Mouse (Mus musculus): ENCODE measurements around the gene Diras2. TPM values are rescaled to one million over a fixed set of nuclear protein-coding genes. Genes with fewer than 3 reads are reported as not detected.

Diras2 gene
- not detected in 2 replicates for polyA plus RNA-seq (2012; ENCODE audit: insufficient read depth, insufficient read length, low replicate concordance, missing spikeins)

DNA sequence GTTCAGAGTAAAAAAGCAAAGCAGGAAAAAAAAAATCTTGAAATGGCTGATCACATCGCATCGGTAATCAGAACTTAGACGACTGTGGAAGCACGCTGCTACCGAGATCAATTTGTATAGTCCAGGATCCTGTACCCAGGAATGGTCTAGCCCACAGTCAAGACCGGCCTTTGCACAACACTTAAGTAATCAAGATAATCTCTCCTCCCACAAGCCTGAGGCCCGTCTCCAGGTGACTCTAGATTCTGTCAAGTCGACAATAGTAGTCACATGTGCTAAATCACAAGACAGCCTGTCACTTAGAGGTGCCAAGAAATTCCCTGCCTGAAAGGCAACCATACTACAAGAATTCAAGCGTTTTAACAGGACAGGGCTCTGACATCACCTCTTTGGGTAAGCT, at the start of gene Diras2:
Diras2 (minus strand) TSS at position 159 of the 400 bp plus-strand sequence.
- peaks cover 11% of the 10 kb centered on the region for H3K4me1 ChIP-seq (ENCODE audit: control insufficient read depth, insufficient read depth, low read length)
- 56% methylated on average over 9 of the region's 9 CpGs for WGBS
- 0 out of 2 replicates have a peak within 1 kb of the TSS, but pooled peaks have one; percentile 34 for H3K27ac ChIP-seq (ENCODE audit: insufficient read depth, low read depth, low read length)
- H3K4me3 ChIP-seq (ENCODE audit: insufficient read depth, low read depth, low read length), result peak within 1 kb of the TSS; percentile 78
- no peak for TF ChIP-seq POLR2A (IDR thresholded peaks at IDR 0.05; ENCODE audit: insufficient read depth, low read depth, low read length)
- TF ChIP-seq CTCF (IDR thresholded peaks at IDR 0.05; ENCODE audit: insufficient read depth, low read depth, low read length), result no peak

DNA sequence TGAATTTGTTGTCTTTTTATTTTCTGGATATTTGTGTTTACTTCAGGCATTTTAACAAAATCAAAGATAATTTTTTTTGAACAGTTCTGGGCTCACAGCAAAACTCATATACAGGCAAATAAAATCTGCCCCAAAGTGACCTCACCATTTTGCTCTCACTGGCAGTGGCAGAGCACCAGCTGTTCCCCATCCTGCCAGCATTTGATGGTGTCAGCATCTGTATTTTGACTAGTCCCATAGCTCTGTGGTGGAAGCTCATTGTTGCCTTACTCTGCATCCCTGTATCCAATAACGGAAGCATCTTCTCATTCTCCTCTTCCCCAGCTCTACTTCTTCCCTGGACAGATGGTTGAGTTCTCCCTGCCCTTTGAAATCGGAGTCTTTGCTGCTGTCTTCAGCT, 47.7 kb upstream of the Diras2 start:
- Histone ChIP-seq H3K4me1 (ENCODE audit: control insufficient read depth, insufficient read depth, low read length) (peaks cover 15% of the 10 kb centered on the region; the same call in 1 of the 2 replicates), H3K4me3 (ENCODE audit: insufficient read depth, low read depth, low read length) (no peak overlapping the region), H3K27ac (ENCODE audit: insufficient read depth, low read depth, low read length) (no peak overlapping the region)
- TF ChIP-seq POLR2A (IDR thresholded peaks at IDR 0.05; ENCODE audit: insufficient read depth, low read depth, low read length), result no peak
- no peak for TF ChIP-seq CTCF (IDR thresholded peaks at IDR 0.05; ENCODE audit: insufficient read depth, low read depth, low read length)
- WGBS, result 86% methylated on average over 2 of the region's 2 CpGs

DNA sequence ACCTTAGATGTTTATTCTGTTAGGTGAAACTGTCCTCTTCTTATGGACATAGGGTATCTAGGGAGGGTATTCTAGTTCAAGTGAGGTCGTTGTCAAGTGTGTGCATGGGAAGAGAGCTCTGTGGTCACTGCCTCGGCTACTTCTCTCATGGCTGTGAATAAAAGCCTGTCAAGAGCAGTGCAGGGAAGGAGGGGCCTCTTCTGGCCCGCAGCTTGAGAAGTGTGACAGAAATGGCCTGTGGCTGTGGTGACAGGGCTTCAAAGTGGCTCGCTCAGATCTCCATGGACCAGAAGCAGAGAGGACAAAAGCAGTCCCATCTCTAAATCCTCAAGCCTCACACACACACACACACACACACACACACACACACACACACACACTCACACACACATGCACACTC, 46.9 kb upstream of the Diras2 start:
- TF ChIP-seq CTCF (IDR thresholded peaks at IDR 0.05; ENCODE audit: insufficient read depth, low read depth, low read length) (no peak), POLR2A (IDR thresholded peaks at IDR 0.05; ENCODE audit: insufficient read depth, low read depth, low read length) (no peak)
- Histone ChIP-seq H3K4me1 (ENCODE audit: control insufficient read depth, insufficient read depth, low read length) (peaks cover 11% of the 10 kb centered on the region; the same call in 1 of the 2 replicates), H3K4me3 (ENCODE audit: insufficient read depth, low read depth, low read length) (no peak overlapping the region), H3K27ac (ENCODE audit: insufficient read depth, low read depth, low read length) (no peak overlapping the region)
- 71% methylated on average over 4 of the region's 4 CpGs for WGBS

DNA sequence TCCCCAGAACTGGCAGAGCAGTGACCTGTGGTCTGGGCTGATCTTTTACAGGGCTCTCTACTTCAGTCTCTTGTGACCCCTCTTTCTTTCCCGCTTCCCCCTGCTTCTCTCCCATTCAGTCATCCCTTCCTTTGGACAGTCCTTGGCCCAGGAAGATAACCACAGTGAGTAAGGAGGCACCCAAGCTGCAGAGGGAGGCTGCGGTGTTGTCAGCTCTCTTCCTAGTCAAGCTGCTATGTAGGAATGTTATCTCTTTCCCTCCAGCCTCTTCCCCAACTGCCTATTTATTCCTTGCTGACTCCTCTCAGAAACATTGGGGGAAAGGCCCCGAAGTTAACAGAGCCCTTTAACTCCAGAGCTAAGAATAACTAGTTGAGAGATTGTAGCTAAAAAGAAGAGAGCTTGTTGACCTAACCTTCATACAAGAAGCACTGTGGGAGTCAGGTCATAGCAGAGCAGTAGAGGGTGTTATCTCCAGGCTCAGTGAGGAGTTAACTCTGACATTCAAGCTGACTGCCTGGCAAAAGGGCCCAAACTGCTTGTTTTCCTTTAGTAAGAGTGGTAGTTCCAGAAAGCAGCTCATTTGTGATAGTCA, 46.3 kb upstream of the Diras2 start:
- no peak for TF ChIP-seq POLR2A (IDR thresholded peaks at IDR 0.05; ENCODE audit: insufficient read depth, low read depth, low read length)
- no peak for TF ChIP-seq CTCF (IDR thresholded peaks at IDR 0.05; ENCODE audit: insufficient read depth, low read depth, low read length)
- Histone ChIP-seq H3K4me1 (ENCODE audit: control insufficient read depth, insufficient read depth, low read length) (peaks cover 6% of the 10 kb centered on the region; the same call in 1 of the 2 replicates), H3K27ac (ENCODE audit: insufficient read depth, low read depth, low read length) (no peak overlapping the region), H3K4me3 (ENCODE audit: insufficient read depth, low read depth, low read length) (no peak overlapping the region)
- WGBS, result 69% methylated on average over 3 of the region's 3 CpGs

- 57% methylated on average over 10 of the region's 10 CpGs for WGBS
- Histone ChIP-seq H3K4me3 (ENCODE audit: insufficient read depth, low read depth, low read length) (no peak overlapping the region), H3K27ac (ENCODE audit: insufficient read depth, low read depth, low read length) (no peak overlapping the region), H3K4me1 (ENCODE audit: control insufficient read depth, insufficient read depth, low read length) (peaks cover 8% of the 10 kb centered on the region)
- TF ChIP-seq CTCF (IDR thresholded peaks at IDR 0.05; ENCODE audit: insufficient read depth, low read depth, low read length), result no peak
- TF ChIP-seq POLR2A (IDR thresholded peaks at IDR 0.05; ENCODE audit: insufficient read depth, low read depth, low read length), result no peak
Measured at GRCm38 (mm10) chr13:52576841-52577240, 45.8 kb upstream of the Diras2 start.

GRCm38 (mm10) chr13:52576021-52576614, 45.0 kb upstream of the Diras2 start:
- H3K4me3 ChIP-seq (ENCODE audit: insufficient read depth, low read depth, low read length), result no peak overlapping the region
- 82% methylated on average over 7 of the region's 7 CpGs for WGBS
- TF ChIP-seq CTCF (IDR thresholded peaks at IDR 0.05; ENCODE audit: insufficient read depth, low read depth, low read length) (no peak), POLR2A (IDR thresholded peaks at IDR 0.05; ENCODE audit: insufficient read depth, low read depth, low read length) (no peak)

GRCm38 (mm10) chr13:52575483-52575882, 44.4 kb upstream of the Diras2 start:
- 92% methylated on average over 6 of the region's 6 CpGs for WGBS
- Histone ChIP-seq H3K27ac (ENCODE audit: insufficient read depth, low read depth, low read length) (no peak overlapping the region), H3K4me3 (ENCODE audit: insufficient read depth, low read depth, low read length) (no peak overlapping the region), H3K4me1 (ENCODE audit: control insufficient read depth, insufficient read depth, low read length) (peaks cover 11% of the 10 kb centered on the region)
- no peak for TF ChIP-seq CTCF (IDR thresholded peaks at IDR 0.05; ENCODE audit: insufficient read depth, low read depth, low read length)
- TF ChIP-seq POLR2A (IDR thresholded peaks at IDR 0.05; ENCODE audit: insufficient read depth, low read depth, low read length), result no peak

More at GRCm38 (mm10) chr13:52576021-52576614, 45.0 kb upstream of the Diras2 start:
- H3K27ac ChIP-seq (ENCODE audit: insufficient read depth, low read depth, low read length), result no peak overlapping the region
- H3K4me1 ChIP-seq (ENCODE audit: control insufficient read depth, insufficient read depth, low read length), result peaks cover 11% of the 10 kb centered on the region

GRCm38 (mm10) chr13:52574311-52574710, 43.2 kb upstream of the Diras2 start:
- no peak overlapping the region for H3K4me3 ChIP-seq (ENCODE audit: insufficient read depth, low read depth, low read length)
- H3K4me1 ChIP-seq (ENCODE audit: control insufficient read depth, insufficient read depth, low read length), result peaks cover 11% of the 10 kb centered on the region
- H3K27ac ChIP-seq (ENCODE audit: insufficient read depth, low read depth, low read length), result no peak overlapping the region
- TF ChIP-seq CTCF (IDR thresholded peaks at IDR 0.05; ENCODE audit: insufficient read depth, low read depth, low read length) (no peak), POLR2A (IDR thresholded peaks at IDR 0.05; ENCODE audit: insufficient read depth, low read depth, low read length) (no peak)
- WGBS, result 87% methylated on average over 2 of the region's 2 CpGs
